Mouse (Mus musculus): ENCODE measurements around the gene Kirrel3.

The Kirrel3 gene

DNA sequence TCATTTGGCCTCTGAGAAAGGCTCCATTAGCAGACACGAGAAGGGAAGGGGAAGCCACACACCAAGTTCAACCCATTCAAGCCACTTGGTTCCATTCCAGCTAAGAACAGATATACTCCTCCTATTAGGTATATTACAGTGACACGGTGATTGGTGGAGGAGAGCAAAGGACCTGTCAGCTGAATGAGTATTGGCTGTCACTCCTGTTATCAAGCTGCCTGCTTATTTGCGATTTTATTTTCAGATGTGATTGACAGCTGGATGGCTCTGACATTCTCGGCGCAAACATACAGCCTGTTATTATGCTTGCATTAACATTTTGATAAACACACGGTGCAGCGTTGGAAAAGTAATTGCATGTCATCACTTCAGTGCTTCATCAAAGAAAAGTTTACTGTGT, 118.1 kb downstream of the Kirrel3 start:
- 79% methylated on average over 7 of the region's 7 CpGs for WGBS

DNA sequence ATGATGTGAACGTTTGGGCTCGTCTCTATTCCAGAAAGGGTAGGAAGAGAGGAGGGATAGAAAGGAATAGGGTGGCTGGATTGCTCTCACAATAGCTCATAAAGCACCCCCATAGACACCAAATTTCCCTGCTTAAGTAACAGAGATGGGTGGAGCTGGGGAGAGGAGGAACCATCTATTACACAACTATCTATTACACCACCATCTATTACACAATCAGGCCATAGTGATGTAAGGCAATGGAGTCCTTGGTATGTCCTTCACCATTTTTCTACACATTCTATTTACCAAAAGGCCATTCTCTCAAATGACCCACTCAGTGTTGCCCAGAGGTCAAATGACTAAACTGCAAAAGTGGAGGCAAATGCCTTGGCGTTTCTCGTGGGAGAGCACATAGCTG, 119.2 kb downstream of the Kirrel3 start:
- WGBS: 85% methylated on average over 4 of the region's 4 CpGs

DNA sequence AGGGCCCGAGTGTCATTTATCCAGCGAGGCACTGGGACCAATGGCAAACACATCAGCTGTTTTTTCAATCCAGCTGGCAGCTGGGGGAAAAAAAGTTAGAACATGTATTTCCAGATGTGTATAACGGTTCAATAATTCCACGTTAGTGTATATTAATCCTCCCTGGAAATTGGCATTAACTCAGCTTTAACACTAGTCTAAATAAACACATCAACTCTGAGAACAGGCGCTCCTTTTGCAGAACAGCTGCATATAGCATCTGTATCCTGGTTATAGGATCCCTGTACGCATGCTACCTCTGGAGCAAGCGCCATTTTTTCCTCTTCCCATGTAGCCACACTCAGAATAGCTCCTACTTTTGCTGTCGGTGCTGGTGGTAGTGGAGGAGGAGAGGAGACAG, 119.8 kb downstream of the Kirrel3 start:
- 76% methylated on average over 8 of the region's 8 CpGs for WGBS

DNA sequence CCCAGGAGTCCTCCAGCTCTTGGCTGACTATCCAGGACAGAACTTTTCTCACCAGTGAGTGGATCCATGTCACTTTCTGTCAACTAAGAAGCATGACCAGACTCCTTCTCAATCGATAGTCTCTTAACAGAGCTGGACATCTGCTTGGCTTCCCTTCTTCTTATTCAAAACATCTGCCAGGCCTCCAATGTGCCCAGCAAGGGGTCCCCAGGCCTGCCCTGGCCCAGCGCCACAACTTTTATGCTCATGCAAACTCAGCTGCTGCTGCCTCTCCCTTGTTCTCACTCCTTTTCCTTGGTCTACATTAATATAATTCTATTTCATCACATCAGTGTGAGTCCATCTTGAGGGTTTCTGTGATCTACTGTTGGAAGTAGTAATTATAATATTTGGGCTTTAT, 122.3 kb downstream of the Kirrel3 start:
- 66% methylated on average over 2 of the region's 2 CpGs for WGBS

DNA sequence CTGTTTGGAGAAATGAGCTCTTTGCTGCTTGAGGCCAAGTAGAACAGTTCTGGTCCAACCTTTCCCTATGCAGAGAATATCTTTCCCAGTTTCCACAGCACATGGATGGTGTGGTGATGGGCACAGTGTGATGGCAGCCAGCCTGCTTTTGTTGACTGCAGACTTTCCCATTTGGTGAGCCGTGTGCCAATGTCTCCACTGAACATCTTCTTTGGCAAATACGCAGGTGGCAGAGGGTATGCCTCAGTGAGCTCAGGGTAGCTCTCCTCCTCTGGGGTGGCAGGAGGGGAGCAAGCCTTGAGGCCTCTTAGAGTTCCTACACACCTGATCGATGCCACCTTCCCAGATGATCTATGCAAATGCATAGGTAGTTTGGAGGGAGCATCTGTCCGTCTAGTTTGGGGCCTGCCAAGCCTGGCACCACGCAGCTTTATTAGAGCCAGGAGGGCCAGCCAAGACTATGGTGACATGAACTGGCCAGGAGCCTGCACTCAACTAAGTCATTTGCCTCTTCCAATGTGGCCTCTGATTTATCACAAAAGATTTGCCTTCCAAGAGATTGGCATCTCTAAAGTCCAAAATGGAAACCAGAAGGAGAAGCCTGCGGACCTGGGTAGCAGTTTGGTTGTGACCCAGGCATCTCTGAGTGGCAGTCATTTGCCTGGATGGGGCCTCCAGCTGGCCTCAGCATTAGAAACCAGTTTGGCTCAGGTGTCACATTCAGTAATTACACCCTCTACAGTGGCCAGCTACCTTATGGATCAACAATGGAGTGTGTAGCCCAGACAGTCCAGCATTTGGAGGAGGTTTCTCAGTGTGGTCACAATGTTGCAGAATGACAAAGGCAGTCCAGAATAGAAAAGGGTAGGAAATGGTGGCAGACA, 127.4 kb downstream of the Kirrel3 start:
- WGBS: 78% methylated on average over 6 of the region's 6 CpGs

DNA sequence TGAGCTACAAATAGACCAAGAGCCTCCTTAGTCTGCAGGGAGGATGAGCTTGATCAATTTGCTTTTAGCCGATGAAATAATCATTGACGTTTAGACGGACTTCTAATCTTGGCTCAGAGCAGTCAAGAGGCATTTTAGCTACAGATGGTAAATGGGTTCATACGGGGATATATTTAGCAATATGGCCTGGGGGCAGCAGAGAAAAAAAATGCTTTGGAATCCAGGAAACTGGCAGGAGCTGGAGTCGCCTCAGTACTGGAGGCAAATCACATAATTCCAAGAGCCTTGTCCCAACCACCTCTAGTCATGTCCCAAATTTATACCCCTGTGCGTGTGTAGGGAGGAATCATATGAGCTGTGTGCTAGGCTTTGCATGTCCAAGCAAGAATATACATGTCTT, 132.4 kb downstream of the Kirrel3 start:
- 48% methylated on average over 6 of the region's 6 CpGs for WGBS

DNA sequence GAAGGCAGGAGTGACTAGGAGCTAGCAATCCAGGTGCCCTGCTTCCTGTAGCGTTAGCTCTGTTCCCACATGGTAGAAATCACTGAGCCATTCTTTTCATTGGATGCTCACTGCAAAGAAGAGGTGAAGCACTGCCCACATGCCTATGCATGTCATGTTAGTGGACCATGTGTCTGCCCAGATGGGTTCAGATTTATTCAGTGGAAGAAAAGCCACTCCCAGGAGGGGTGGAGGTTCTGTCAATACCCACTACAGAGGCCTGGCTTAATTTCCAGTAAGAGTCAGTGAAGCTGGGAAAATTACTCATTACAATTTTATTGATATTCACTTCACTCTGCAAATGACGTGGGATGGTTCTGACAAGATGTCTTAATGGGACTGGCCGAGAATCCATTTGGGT, 134.2 kb downstream of the Kirrel3 start:
- WGBS: 91% methylated on average over 3 of the region's 3 CpGs

DNA sequence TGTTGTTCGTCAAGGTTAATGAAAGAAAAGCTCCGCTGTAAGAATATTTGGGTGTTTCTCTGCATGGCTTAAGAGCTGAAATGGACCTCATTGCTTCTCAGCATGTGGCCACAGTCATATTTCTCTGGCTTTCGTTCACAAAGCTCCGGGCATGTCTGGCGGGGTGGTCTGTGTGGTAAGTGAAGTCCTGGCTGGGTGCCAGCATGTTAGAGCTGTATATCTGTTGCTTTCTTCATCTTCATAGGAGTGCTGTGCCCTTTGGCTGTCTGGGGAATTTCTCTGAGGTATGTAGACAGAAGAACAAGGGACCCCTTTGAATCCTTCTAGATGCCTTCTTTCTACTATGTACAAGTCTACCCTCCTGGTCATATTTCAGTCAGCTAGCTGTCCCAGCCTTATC, 137.8 kb downstream of the Kirrel3 start:
- 85% methylated on average over 5 of the region's 5 CpGs for WGBS

DNA sequence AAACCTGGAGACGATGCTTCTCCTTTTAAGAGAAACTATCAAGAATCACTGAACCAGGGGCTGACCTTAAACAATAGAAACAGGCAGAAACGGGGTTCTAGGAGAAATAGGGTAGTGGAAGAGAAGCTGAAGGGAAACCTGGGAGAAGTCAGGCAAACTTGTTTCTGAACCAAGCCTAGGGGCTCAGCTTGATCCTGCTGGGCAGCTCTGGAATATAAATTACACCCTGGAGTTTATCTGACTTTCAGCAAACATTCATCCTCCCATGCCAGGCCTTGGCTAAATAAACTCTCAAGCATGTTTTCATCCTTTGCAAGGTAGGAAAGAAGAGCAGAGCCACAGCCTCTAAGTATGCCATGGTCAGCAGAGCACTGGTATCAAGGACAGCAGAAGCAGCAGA, 138.3 kb downstream of the Kirrel3 start:
- WGBS: 86% methylated on average over 2 of the region's 2 CpGs

DNA sequence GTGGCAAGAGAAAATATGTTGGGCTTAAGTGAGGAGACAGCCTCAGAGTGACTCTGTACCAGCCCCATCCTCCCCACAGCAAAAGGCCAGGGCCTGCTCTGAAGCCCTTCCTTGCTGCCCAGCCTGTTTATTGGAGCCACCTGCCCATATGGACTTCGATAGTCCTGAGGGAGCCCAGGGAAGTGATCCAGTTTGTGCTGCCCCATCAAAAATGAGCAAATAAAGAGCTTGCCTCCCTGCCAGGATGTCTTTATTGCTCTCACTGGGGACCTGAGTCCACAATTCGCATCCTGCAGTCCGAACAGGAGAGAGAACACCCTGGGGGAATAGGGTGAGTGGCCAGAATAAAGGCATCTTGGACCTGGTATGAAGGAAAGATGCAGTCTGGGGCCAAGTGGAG, 143.1 kb downstream of the Kirrel3 start:
- WGBS: 84% methylated on average over 3 of the region's 3 CpGs

DNA sequence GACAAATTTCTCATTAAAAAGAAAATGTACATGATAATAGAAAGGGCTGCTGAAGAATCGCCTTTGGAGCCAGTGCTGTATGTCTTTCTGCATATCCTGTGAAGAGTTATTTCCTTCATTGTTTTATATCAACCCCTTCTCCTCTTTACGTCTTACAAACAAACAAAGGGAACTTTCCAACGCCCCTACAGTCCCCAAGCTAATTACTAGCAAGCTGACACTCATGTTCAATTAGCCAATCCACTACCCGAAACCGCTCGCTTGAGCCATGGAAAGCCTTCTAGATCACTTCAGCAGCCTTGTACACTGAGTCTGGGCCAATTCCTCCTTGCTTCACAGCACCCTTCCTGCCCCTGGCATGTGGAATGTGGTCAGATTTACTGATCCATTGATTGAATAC, 150.0 kb downstream of the Kirrel3 start:
- 82% methylated on average over 6 of the region's 6 CpGs for WGBS

DNA sequence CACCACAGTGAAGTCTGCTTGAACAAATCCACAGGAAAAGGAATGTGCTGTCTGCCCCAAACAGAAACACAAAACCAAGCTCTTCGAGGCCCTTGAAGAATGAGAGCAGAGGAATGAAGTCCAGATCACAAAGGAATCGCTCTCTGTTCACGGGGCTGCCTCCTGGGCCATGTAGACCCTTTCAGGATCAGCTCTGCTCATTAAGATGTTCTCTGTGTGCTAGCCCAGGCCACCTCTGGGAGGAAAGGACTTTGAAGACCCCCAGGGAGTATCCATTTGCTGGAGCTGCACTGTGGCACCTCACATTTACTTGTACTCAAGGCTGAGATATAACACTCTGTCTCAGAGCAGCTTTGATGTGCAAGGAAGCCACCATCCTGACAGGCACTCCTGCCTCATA, 158.2 kb downstream of the Kirrel3 start:
- 64% methylated on average over 3 of the region's 3 CpGs for WGBS

DNA sequence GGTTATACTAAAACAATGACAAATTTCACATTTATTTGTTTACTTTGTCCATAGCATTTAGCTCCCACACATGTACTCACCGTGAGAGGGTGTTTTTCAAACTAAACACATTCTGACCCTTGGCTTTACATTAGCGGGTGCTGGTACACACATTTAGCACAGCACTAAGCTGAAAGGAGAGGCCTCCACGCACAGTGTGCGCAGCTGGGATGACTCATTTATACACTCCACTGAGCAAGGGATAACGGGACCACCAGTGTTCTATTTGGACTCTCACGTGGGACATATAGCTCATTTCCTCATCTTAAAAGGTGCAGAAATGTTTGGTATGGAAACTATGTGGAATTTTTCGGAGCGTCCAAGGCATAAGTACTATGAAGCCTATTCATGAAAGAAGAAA, 158.7 kb downstream of the Kirrel3 start:
- 82% methylated on average over 8 of the region's 8 CpGs for WGBS

DNA sequence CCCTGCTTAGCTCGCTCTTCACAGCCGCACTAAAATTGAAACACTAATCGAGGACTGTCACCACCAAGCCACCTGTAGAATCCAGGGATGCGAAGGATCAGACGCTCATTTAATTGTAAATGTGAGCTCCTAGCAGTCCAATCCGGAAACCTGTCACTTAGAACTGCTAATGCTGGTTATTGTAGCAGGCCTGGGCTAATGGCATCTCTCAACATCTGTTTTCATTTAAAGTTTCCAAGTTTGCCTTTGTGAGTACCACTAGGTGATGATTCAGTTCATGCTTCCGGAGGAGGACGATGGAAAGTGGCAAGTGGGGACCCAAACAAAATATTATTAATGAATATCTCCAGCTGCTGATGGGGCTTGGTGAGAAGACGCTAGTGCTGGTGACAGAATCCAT, 161.1 kb downstream of the Kirrel3 start:
- 81% methylated on average over 9 of the region's 9 CpGs for WGBS

DNA sequence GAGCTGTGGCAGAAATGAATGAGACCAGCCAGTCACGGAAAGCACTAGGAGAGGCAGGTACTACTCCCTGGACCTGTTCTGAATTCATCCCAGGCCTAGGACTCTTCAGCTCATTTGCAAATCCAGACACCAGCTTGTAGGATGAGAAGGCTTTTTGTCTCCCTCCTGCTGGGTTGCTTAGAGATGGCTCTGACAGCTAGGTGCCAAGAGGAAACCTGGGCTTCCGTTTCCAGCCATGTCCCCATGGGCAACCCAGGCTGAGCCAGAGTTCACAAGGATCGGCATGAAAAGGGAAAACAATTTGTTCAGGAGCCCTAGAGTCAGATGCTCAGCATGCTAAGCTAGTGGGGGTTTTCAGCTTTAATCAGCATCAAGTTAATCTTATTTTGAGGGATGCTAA, 166.6 kb downstream of the Kirrel3 start:
- WGBS: 66% methylated on average over 3 of the region's 3 CpGs

DNA sequence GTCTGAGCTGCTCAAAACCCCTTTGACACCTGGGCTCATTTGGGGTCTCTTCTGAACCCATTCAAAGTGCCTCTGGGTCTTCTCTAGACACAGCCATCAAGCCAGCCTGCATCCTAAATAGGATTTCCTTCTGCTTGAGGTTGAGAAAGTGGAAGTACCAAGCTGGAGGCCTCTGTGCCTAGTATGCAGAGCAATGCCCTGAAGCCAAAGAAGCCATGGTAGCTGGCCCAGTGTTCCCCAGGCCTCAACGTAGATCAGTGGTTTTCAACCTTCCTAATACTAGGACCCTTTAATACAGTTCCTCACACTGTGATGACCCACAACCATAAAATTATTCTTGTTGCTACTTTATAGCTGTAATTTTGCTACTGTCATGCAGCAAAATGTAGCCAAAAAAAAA, 167.4 kb downstream of the Kirrel3 start:
- 94% methylated on average over 1 of the region's 1 CpGs for WGBS

DNA sequence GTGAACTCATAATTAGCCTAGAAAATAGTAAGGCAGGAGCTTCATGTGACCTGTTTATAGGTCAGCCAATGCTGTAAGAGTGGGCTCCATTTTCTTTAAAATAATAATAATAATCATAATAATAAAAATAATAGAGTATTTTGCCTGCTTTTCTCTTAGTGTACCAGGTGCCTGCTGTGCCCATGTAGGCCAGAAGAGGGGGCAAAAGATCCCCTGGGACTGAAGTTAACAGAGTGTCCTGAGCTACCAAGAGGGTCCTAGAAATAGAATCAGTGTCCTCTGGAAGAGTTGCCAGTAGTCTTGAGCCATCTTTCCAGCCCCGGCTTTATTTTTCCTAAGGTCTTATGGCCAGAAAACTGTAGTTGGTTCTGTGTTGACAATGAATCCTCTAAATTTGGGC, 174.9 kb downstream of the Kirrel3 start:
- 91% methylated on average over 1 of the region's 1 CpGs for WGBS

DNA sequence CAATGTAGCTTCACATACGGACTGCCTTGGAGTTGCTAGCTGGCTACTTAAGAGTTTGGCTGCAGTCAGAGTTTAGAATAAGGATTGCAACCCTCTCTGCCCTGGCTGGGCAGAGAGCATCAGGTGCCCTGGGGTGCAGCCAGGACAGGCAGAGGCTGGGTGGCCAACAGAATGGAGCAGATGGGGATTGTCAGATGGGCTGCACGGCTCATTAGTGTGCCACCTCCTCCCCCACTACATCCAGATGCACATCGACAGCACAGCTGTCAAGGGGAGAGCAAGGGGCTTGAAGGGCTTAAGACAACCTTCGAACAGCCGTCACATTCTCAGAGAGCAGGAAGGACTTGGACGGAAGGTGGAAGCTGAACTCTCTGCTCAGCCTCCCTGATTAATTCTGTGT, 177.7 kb downstream of the Kirrel3 start:
- 78% methylated on average over 6 of the region's 6 CpGs for WGBS

DNA sequence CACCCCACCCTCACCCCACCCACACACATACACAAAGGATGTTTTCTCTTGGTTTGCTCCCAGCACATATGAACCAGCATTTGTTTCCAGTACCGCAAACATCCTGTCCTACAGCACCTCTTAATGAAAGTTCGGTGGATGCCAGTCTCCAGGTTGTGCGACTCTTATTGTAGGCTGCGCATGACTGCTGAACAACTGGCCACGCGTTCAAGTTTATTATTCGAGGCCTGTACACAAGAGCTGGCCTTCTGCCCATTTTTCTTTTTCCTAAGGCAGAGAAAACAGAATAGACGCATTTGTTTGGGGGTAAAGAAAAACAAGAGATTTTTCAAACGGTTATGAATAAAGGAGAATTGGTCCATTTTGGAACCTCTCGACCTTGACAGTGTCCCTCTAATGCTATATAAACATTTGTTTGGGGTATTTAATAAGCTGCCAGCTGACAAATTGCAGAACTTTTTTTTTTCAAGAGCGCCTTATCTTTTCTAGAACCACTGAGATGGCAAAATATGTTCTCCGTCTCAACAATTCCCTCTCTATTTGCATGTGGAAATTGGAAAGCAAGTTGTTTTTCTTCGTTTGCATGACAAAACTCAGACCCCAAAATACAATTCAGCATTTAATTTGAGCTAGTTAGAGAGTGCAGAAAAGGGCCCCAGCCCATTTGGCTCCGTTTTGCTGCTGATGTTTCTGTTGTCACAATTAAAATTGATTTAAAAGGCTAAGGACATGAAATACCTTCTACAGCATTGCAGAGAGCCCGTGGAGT, 179.9 kb downstream of the Kirrel3 start:
- WGBS: 61% methylated on average over 15 of the region's 15 CpGs

DNA sequence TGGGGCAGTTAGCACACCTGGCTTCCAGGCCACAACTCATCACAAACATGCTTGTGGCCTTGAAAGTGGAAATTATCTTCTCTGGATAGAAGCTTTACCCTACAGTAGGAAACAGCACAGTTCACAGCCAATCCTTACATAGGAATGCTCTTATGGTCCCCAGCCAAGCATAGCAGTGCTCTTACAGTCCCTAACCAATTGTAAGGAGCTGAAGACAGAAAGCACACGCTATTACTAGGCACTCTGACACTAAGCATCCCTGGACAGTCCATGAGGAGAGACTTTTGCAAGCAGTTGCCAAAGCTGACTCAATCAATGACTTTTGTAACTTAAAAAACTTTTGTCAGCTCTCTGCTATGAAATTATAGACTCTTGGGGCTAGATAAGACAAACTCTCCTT, 181.5 kb downstream of the Kirrel3 start:
- 79% methylated on average over 1 of the region's 1 CpGs for WGBS

DNA sequence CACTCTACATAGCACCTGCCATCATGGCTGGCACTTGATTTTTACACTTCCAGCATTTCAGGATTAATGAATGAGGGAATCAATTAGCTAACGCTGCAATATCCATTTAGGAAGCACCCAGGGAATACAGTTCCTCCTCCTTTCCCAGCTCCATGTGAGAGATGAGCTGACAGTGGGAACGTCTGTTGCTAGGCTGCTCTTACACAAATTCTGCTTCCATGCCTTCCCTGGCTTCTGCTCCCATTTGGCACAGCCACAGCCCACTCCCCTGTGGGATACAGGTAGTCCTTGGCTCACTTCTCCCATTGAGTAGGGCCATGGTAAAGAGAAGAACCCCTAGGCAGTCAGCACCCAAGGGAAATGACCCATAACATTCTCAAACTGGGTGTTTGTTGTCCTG, 185.2 kb downstream of the Kirrel3 start:
- WGBS: 62% methylated on average over 2 of the region's 2 CpGs

DNA sequence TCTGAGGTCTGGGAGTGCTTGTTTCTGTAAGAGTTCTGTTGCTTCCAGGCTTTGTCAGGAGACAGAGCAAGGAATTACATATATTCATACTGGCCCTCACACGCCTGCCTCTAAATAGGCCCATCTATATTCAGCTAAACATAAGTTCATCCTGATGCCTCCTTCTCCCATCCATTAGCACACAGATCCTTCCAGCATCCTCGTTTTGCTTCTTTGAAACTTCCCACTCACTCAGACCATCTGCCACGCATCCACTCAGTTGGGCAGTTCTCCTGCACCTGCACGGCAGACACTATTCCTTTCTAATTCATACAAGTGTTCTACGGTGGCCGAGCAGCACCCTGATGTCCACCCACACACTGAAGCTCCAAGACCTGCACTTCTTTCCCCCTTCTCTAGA, 201.1 kb downstream of the Kirrel3 start:
- 52% methylated on average over 6 of the region's 6 CpGs for WGBS

DNA sequence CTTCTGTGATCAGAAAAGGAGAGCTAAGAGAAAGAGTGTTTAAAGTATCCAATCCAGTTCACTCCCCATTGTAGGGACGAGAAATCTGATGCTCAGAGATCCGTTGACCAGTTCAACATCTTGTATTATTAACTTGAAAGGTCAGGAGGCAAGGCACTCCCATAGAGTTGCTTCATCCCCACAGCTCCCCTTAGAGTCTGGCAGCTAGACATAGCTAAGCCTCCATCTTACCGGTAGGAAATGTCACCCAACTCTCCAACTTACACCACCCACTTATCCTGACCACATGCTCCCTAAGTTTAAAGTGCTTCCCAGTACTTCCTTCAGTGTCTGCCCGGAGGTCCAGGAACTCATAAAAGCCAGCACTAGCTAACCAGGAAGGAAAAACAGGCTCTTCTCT, 202.7 kb downstream of the Kirrel3 start:
- WGBS: 63% methylated on average over 4 of the region's 4 CpGs

Measured in cerebral cortex, adult 2 months (tissue).